Mouse (Mus musculus) intestine, embryonic 16.5 days (tissue): ENCODE data around the gene Rpap1. TPM values are rescaled to one million over a fixed set of nuclear protein-coding genes. Genes with fewer than 3 reads are reported as not detected.

Source experiments
- ATAC-seq: fragments of 200-750 bp; cut with Nextera tagmentation; 2 replicates; pipeline ENCODE4 v1.8.0; 2017; ENCODE audit warnings: moderate TSS enrichment, moderate library complexity
- H3K27ac ChIP-seq: fragments of 300-500 bp; sonication (generic); 2 replicates; pipeline ENCODE4 v1.5.1; 2014; ENCODE audit warnings: mild to moderate bottlenecking, low read length
- H3K27me3 ChIP-seq: fragments of 300-500 bp; sonication (generic); replicated peaks from 2 replicates; pipeline ENCODE4 v1.6.1; 2014; ENCODE audit warnings: low read length, control low read depth, mixed read lengths; ENCODE audit not compliant: control insufficient read depth, insufficient read depth
- H3K36me3 ChIP-seq: fragments of 300-500 bp; sonication (generic); 2 replicates; pipeline ENCODE4 v1.6.1; 2014; ENCODE audit warnings: low read length, control low read depth; ENCODE audit not compliant: control insufficient read depth, insufficient read depth
- H3K4me1 ChIP-seq: fragments of 300-500 bp; sonication (generic); 2 replicates; pipeline ENCODE4 v1.6.1; 2014; ENCODE audit warnings: low read length, control low read depth, mixed read lengths; ENCODE audit not compliant: control insufficient read depth, insufficient read depth
- H3K4me2 ChIP-seq: fragments of 300-500 bp; sonication (generic); 2 replicates; pipeline ENCODE4 v1.6.1; 2014; ENCODE audit warnings: low read depth, low read length, control low read depth
- H3K4me3 ChIP-seq: fragments of 300-500 bp; sonication (generic); 2 replicates; pipeline ENCODE4 v1.5.1; 2014; ENCODE audit warnings: mild to moderate bottlenecking, low read length
- H3K9ac ChIP-seq: fragments of 300-500 bp; sonication (generic); 2 replicates; pipeline ENCODE4 v1.6.1; 2014; ENCODE audit warnings: low read depth, low read length
- H3K9me3 ChIP-seq: fragments of 300-500 bp; sonication (generic); 2 replicates; pipeline ENCODE4 v1.6.1; 2016; ENCODE audit warnings: low read length, control low read depth; ENCODE audit not compliant: control insufficient read depth
- WGBS: fragments of 180-500 bp; shearing (Covaris S2); extraction: QIAGEN DNeasy Blood & Tissue Kit; methylation state at CpG from one replicate; pipeline ENCODE4 v1.1.7; 2014; 5-methylcytosine and 5-hydroxymethylcytosine counted together
- polyA plus RNA-seq: library from polyadenylated mRNA; unstranded; fragments of >200 nt; fragmentation: Nextera tagmentation; extraction: Ambion mirVana; gene quantifications from 2 replicates; pipeline ENCODE4 v1.2.1, GENCODE M21; 2015

The Rpap1 gene
- polyA plus RNA-seq, 1 experiment from 2014 or later = 23.8 TPM

DNA sequence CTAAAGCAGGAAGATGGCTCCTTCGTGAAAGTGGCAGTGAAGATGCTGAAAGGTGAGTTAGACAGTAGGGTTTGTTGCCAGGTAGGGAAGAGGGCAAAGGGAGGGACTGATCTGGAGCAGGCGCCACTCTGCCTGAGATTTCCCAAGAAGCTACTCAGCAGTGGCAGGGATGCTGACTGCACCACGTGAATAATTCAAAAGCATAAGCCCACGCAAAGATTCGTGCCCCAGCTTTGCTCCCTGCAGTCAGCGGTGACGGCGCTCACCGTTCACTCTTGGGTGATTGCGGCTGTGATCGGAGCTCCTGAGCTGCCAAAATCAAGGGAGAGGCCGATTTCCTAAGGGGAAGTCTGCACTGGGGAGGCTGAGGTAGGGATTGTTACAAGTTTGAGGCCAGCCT is 23.6 kb upstream of the Rpap1 start:
- no peaks in the 10 kb centered on the region for H3K27me3 ChIP-seq
- H3K27ac ChIP-seq = no peak overlapping the region
- H3K9ac ChIP-seq = no peak overlapping the region
- H3K4me2 ChIP-seq = no peak overlapping the region
- ATAC-seq = no peak
- peaks cover 6% of the 10 kb centered on the region; the same call in 1 of the 2 replicates for H3K36me3 ChIP-seq
- H3K9me3 ChIP-seq = no peaks in the 10 kb centered on the region
- H3K4me3 ChIP-seq = no peak overlapping the region
- H3K4me1 ChIP-seq = no peaks in the 10 kb centered on the region
- 81% methylated on average over 12 of the region's 12 CpGs for WGBS

GRCm38 (mm10) chr2:119808881-119809280 is 21.5 kb upstream of the Rpap1 start:
- no peak; the same call in 1 of the 2 replicates for ATAC-seq
- Histone ChIP-seq H3K27ac (no peak overlapping the region), H3K9ac (no peak overlapping the region), H3K9me3 (no peaks in the 10 kb centered on the region), H3K4me1 (no peaks in the 10 kb centered on the region), H3K4me2 (no peak overlapping the region), H3K36me3 (peaks cover 6% of the 10 kb centered on the region; the same call in 1 of the 2 replicates), H3K4me3 (no peak overlapping the region), H3K27me3 (no peaks in the 10 kb centered on the region)
- WGBS = 45% methylated on average over 4 of the region's 4 CpGs

DNA sequence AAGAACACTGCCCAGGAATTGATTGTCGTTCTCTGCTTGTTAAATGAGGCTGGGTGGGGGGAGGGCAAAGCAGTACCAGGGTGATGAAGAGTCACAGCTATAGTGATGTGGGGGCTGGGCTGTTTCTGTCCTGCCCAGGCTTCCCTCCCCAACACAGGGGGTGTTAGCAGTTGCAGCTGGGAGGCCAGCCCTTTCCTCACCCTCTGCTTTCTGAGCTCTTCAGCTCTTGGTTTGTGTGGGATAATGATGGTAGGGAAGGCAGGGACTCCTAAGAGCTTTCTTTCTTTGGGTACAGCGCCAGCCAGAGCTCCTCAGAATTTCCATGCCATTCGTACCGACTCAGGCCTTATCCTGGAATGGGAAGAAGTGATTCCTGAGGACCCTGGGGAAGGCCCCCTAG is 21.1 kb upstream of the Rpap1 start:
- no peak for ATAC-seq
- Histone ChIP-seq H3K9me3 (no peaks in the 10 kb centered on the region), H3K27me3 (no peaks in the 10 kb centered on the region), H3K4me1 (no peaks in the 10 kb centered on the region), H3K4me3 (no peak overlapping the region), H3K36me3 (peaks cover 6% of the 10 kb centered on the region; the same call in 1 of the 2 replicates), H3K9ac (no peak overlapping the region), H3K27ac (no peak overlapping the region), H3K4me2 (no peak overlapping the region)
- 38% methylated on average over 4 of the region's 4 CpGs for WGBS

DNA sequence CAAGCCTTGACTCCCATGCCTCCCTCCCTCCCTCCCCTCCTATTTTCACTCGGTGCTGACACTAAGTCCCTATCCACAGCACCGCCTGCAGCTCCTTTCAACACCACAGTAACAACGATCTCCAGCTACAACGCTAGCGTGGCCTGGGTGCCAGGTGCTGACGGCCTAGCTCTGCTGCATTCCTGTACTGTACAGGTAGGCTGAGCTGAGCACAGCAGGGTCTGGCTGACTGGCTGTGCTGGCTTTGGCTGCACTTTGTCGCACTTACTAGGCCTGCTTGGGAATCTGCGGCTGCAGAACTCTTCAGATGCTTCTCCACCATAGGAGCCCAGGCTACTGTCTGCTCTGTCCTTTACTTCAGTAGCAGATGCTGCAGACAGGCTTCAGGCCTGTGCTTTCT is 18.2 kb upstream of the Rpap1 start:
- H3K27me3 ChIP-seq = no peaks in the 10 kb centered on the region
- H3K9me3 ChIP-seq = no peaks in the 10 kb centered on the region
- no peak for ATAC-seq
- no peak overlapping the region for H3K4me2 ChIP-seq
- H3K4me3 ChIP-seq = no peak overlapping the region
- H3K27ac ChIP-seq = no peak overlapping the region
- H3K36me3 ChIP-seq = no peaks in the 10 kb centered on the region
- H3K4me1 ChIP-seq = peaks cover 16% of the 10 kb centered on the region
- 76% methylated on average over 8 of the region's 8 CpGs for WGBS
- H3K9ac ChIP-seq = no peak overlapping the region

DNA sequence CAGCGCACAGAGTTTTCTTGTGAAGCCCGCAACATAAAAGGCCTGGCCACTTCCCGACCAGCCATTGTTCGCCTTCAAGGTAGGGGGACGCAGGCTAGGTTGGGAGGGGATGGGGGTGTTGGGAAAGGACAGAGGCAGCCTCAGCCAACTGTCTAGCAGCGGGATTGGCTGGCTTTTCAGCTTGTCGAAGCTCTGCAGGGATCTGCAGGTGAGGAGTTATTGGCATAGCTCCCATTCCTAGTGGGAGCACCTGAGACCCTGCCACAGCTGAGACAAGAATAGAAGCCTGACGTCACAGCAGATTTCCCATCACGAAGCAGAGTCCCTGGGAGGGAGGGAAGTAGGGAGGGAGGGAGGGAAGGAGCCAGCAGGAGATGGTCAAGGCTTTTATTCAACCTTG is 17.4 kb upstream of the Rpap1 start:
- Histone ChIP-seq H3K9ac (no peak overlapping the region), H3K4me1 (peaks cover 20% of the 10 kb centered on the region), H3K36me3 (no peaks in the 10 kb centered on the region), H3K27ac (no peak overlapping the region), H3K27me3 (no peaks in the 10 kb centered on the region), H3K9me3 (no peaks in the 10 kb centered on the region), H3K4me3 (no peak overlapping the region), H3K4me2 (no peak overlapping the region)
- ATAC-seq = no peak
- WGBS = 66% methylated on average over 9 of the region's 9 CpGs

GRCm38 (mm10) chr2:119804275-119804628 is 16.9 kb upstream of the Rpap1 start:
- Histone ChIP-seq H3K9ac (no peak overlapping the region), H3K4me3 (no peak overlapping the region), H3K9me3 (no peaks in the 10 kb centered on the region), H3K4me2 (no peak overlapping the region), H3K4me1 (peaks cover 20% of the 10 kb centered on the region), H3K27me3 (no peaks in the 10 kb centered on the region), H3K27ac (no peak overlapping the region), H3K36me3 (no peaks in the 10 kb centered on the region)
- ATAC-seq = no peak
- 64% methylated on average over 5 of the region's 5 CpGs for WGBS

GRCm38 (mm10) chr2:119803618-119804274 is 16.4 kb upstream of the Rpap1 start:
- Histone ChIP-seq H3K4me1 (peaks cover 23% of the 10 kb centered on the region), H3K4me3 (no peak overlapping the region), H3K27me3 (no peaks in the 10 kb centered on the region), H3K36me3 (no peaks in the 10 kb centered on the region), H3K9me3 (no peaks in the 10 kb centered on the region), H3K27ac (no peak overlapping the region), H3K4me2 (no peak overlapping the region), H3K9ac (no peak overlapping the region)
- ATAC-seq = no peak
- WGBS = 52% methylated on average over 6 of the region's 6 CpGs

DNA sequence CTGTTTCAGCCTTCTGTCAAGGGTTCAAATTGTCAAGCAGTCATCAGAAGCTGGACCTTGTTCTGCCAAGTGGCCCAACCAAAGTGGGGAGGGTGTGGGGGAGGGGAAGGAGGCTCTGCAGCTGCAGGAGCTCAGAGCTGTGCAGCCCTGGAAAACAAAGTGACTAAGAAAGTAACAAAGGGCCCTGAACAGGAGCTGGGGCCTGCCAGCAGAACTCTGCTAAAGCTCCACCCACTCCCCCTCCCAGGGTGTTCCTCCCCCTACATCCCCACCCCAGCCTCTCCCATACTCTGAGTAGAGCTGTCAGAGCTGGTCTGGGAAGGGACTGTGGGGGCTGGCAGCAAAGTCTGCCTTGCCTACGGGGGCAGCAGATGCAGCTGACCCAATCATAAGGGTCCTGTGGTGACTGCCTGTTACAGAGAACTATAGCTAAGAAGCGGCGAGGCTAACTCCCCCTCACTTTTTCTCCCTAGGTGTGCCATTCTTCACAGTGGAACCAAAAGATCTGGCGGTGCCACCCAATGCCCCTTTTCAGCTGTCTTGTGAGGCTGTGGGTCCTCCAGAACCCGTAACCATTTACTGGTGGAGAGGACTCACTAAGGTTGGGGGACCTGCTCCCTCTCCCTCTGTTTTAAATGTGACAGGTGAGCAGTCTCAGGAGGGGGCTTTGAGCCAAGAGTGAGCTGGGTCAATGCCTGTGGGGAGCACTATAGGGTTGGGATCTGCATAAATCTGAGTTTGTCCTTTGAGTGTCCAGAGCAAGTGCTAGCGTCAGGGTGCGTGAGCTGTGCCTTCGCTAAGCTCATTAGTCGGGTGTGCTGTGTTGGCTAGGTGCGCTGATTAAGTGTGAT is 15.7 kb upstream of the Rpap1 start:
- Histone ChIP-seq H3K9me3 (no peaks in the 10 kb centered on the region), H3K4me2 (no peak overlapping the region), H3K9ac (peak overlapping the region; percentile 15; the same call in 1 of the 2 replicates), H3K4me3 (no peak overlapping the region), H3K36me3 (no peaks in the 10 kb centered on the region), H3K4me1 (peaks cover 27% of the 10 kb centered on the region), H3K27ac (no peak overlapping the region), H3K27me3 (no peaks in the 10 kb centered on the region)
- 65% methylated on average over 10 of the region's 10 CpGs for WGBS
- ATAC-seq = no peak

GRCm38 (mm10) chr2:119800876-119801846 is 13.8 kb upstream of the Rpap1 start:
- peak overlapping the region; percentile 100 for H3K4me2 ChIP-seq
- peaks cover 2% of the 10 kb centered on the region; the same call in 1 of the 2 replicates for H3K27me3 ChIP-seq
- ATAC-seq = no peak
- WGBS = 62% methylated on average over 15 of the region's 15 CpGs
- H3K36me3 ChIP-seq = no peaks in the 10 kb centered on the region
- no peaks in the 10 kb centered on the region for H3K9me3 ChIP-seq
- H3K27ac ChIP-seq = no peak overlapping the region
- H3K9ac ChIP-seq = peak overlapping the region; percentile 89; the same call in 1 of the 2 replicates
- H3K4me3 ChIP-seq = no peak overlapping the region
- H3K4me1 ChIP-seq = peaks cover 27% of the 10 kb centered on the region
